Mouse (Mus musculus) thymus, postnatal 36 days (tissue): ENCODE measurements around the gene Ppp1r11.

Experiments
- DNase-seq, 2 experiments: peaks; one replicate each; pipeline ENCODE4 v3.0.0; 2022; ENCODE audit warnings: mixed read lengths in 2 of 2

The Ppp1r11 gene

DNA sequence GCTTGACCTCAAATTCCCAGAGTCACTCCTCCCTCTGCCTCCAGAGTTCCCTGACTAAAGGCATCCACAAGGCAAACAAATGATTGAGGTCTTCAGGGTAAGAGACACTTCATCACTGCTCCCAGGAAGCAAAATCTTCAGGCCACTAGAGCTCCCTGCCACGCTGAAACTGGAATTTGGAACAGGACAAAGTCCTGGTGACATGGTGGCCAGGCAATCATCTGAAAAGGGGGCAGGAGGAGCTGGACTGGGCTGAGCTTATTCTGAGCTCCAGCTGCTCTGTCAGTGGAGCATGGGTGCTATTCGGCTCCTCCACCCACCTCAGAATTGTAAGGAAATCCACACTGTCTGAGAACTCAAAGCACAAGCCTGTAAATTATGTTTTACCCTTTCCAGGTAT is 39.5 kb downstream of the Ppp1r11 start:
- no peak for DNase-seq

DNA sequence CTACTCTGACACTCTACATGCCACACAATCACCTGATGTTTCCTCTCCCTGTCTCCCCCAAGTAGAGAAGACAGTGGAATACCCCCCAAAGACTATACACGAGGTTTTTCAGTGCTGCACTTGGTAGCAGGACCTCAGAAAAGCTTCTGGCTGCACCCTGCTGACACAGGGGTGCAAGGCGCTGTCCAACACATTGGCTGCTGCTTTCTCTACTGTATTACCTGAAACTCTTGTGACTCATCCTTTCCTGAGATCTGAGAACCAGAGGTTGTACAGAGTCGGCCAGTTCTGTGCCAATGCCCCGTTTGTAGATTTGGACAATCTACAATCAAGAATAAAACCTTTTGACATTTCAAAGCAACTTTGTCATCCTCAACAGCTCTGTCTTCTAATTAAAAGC is 41.7 kb downstream of the Ppp1r11 start:
- DNase-seq: no peak

DNA sequence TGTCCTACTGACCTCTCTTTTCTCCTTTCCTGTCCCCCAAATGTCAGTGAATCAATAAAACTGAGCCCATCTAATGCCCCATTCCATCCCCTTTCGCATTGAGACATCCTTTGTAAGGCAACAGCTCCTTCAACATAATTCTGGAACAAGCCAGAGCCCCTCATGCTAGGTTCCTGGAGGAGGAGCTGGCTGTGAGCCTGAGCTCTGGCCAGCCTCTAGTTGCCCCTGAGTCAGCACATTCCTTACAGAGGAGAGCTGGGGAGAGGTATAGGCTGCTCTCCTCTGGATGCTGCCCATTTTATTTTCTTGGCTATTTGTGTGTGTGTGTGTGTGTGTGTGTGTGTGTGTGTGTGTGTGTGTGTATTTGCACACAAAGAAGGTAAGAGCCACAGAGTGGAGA is 43.3 kb downstream of the Ppp1r11 start:
- no peak for DNase-seq

DNA sequence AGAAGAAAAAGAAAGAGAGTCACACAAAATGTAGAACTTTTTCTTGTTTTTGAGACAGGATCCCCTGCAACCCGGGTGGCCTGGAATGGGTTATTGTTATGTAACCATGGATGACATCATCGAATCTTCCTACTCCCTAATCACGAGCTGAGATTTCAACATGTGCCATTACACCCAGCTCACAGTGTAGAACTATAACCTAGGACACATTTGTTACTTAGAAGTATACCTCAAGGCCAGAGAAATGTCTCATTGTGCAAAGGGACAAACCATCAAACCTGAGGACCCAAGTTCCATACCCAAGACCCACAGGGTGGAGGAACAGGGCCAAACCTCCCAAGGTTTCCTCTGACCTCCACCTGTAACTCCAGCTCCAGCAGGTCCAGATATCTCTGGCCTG is 47.9 kb downstream of the Ppp1r11 start:
- no peak for DNase-seq

DNA sequence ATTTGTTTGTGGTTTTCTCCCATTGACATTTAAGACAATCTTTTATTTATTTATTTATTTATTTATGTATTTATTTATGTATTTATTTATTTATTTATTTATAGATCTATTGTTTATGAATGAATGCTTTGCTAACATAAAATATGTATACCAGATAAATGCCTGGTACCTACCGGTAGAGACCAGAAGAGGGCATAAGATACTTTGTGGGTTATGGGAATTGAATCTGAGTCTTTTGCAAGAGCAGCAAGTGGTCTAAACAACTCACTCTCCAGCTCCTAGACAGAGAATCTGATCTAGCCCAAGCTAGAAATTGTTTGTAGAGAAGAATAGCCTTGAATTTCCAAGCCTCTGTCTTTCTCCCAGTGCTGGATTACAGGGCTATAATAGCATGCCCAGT is 50.9 kb downstream of the Ppp1r11 start:
- DNase-seq: no peak

DNA sequence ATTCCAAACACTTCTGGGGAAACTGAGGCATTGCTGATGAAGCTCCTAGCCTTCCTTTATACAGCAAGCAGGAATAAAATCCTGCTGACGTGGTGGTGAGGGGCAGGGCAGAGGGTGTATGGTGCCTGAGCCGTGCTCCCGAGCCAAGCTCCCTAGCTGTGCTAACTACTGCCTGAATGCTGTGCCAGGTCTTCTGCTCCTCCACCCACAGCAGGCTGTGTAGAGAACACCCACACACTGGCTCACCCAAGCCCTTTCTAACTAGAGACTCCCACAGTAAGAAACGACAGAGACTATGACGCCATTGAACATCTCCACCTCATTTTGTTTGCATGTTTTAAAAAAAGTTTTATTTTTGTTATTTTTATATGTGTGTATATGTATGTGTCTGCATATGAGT is 51.5 kb downstream of the Ppp1r11 start:
- no peak for DNase-seq

DNA sequence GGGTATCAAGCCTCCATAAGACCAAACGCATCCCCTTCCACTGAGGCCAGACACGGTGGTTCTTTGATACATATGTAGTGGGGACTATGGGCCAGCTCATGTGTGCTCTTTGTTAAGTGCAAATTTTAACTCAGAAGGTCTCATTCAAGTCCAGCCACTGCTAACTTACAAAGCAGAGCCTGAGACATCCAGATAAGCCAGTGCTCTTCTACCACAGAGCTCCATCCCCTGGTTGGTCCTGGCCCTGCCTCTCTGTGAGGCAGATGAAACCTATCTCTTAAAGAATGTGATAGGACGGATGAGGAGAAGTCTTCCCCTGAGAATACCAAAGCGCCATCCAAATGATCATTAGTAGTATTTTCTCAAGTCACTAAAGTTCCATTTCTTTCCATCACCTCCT is 52.2 kb downstream of the Ppp1r11 start:
- no peak for DNase-seq
